Mouse (Mus musculus) ES-CJ7 (cell line): ENCODE measurements at regions not wholly inside any gene's neighbourhood (a gene's known extent, or its start where the extent isn't known, plus 50 kb on each side); places are given as distances from the start of the nearest gene placed in this dataset.

Experiments used
- DNase-seq: peaks from one replicate; pipeline ENCODE4 v3.0.0; 2011; ENCODE audit warnings: low read depth, low spot score

- no peak for DNase-seq
Observed at GRCm38 (mm10) chr17:61018647-61019046, 1862.5 kb downstream of the Efna5 start.
